Mouse (Mus musculus): Measurements from ENCODE around the gene Mylk2. TPM values are rescaled to one million over a fixed set of nuclear protein-coding genes. Genes with fewer than 3 reads are reported as not detected.

The Mylk2 gene
- 0.05 TPM in 1 of 2 replicates, not detected in the other for polyA plus RNA-seq (2012; rRNA removed)

DNA sequence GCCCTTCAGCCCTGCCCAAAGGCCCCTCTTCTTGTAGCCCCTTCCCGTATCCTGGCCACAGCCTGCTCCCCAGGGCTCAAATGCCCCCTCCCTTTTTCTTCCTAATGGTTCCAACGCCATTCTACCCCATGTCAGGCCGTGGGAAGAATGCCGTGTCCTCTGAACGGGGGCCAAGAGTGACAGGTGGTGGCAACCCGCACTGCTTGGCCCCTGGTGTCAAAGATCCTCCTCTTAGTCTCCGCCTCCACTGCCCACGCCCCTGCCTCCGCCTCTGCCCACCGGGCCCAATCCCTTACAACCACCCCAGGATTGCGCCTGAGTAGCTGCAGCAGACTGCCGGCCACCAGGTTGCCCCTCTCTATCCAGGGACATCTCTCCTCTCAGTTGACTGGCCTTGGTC, at the start of gene Mylk2:
Gene Mylk2 (plus strand): TSS at position 322 of the 400 bp plus-strand sequence.

DNA sequence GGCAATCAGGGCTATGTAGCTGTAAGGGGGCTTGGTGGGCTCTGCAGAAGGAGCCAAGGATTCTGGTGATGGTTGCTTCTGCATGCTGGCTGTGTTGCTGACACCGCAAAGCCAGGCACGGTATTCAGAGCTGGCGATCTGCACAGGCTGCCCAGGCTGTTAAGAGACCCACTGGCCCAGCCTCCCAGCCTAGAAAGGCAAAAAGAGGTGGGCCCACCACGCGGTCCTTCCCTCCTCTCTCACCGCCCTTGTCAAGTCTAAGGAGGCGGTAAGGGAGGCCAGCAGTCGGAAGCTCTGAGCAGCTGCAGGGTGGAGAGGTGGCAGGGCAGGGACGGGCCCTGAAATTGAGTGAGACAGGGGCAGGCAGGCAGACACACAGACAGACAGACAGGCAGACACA, 21.9 kb downstream of the Mylk2 start, which contains the start of gene Foxs1:
Gene Foxs1 (minus strand): TSS at position 161 of the 400 bp plus-strand sequence.

GRCm38 (mm10) chr2:152951065-152951849, 40.1 kb downstream of the Mylk2 start, which contains the start of gene Dusp15:
Gene Dusp15 (minus strand): TSS chr2:152951698.

DNA sequence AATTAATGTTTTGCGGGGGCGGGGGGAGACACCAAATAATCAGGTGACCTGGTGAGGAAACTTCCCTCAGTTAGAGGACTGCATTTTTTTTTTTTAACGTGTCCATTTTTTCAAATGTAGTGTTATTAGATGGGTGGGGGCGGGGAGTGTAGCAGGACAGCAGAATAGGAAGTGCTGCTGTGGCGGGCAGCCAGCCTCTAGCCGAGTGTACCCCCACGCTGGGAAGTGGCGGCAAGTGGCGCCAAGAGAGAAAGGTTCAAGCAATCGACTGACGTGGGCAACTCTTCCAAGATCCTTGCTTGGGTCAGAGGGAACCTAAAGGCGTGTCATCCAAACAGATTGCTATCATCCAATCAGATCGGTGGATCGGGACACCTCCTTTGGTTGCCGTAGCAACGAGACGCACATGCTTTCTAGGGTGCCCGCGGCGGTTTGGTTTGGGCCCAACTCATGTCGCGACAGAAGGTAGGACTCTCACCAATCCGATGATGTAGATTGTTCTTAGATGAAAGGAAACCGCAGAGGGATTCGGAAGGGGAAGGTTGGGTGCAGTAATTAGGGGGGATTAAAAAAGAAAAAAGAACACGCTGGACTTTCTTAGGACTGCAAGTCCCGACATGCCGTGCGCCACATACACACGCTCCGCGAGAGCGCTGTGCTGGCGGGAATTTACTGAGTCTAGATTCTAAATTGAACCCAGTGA, 51.1 kb downstream of the Mylk2 start, which contains the start of gene Ttll9:
Gene Ttll9 (plus strand): TSS at position 395 of the 703 bp plus-strand sequence.

Other genes with a start within 250 kb of the Mylk2 start
- gene H13, start 241.9 kb upstream of the Mylk2 start, polyA plus RNA-seq (2012; rRNA removed): 166 and 184 TPM in 2 replicates
- 2.8 and 3.4 TPM in 2 replicates for gene Mcts2, start 224.3 kb upstream of the Mylk2 start, polyA plus RNA-seq (2012; rRNA removed)
- 963 and 1,196 TPM in 2 replicates for gene Id1, start 175.1 kb upstream of the Mylk2 start, polyA plus RNA-seq (2012; rRNA removed)
- 3.6 and 3.7 TPM in 2 replicates for gene Cox4i2, start 157.2 kb upstream of the Mylk2 start, polyA plus RNA-seq (2012; rRNA removed)
- gene Bcl2l1, start 79.6 kb upstream of the Mylk2 start, polyA plus RNA-seq (2012; rRNA removed): 38.1 and 43.2 TPM in 2 replicates
- gene Tpx2, start 63.4 kb upstream of the Mylk2 start, polyA plus RNA-seq (2012; rRNA removed): 1.2 and 1.6 TPM in 2 replicates
- gene Foxs1, start 21.9 kb downstream of the Mylk2 start, polyA plus RNA-seq (2012; rRNA removed): 2.8 and 4.6 TPM in 2 replicates
- gene Dusp15, start 40.3 kb downstream of the Mylk2 start, polyA plus RNA-seq (2012; rRNA removed): 0.16 and 0.28 TPM in 2 replicates
- gene Ttll9, start 51.1 kb downstream of the Mylk2 start, polyA plus RNA-seq (2012; rRNA removed): not detected in 2 replicates
- gene Pdrg1, start 104.1 kb downstream of the Mylk2 start, polyA plus RNA-seq (2012; rRNA removed): 22.3 and 30.6 TPM in 2 replicates
- 0.40 and 0.46 TPM in 2 replicates for gene Xkr7, start 120.5 kb downstream of the Mylk2 start, polyA plus RNA-seq (2012; rRNA removed)
- 9.0 and 12.1 TPM in 2 replicates for gene Ccm2l, start 154.6 kb downstream of the Mylk2 start, polyA plus RNA-seq (2012; rRNA removed)
- gene Hck, start 197.1 kb downstream of the Mylk2 start, polyA plus RNA-seq (2012; rRNA removed): 9.6 and 13.3 TPM in 2 replicates
- gene Tm9sf4, start 250.0 kb downstream of the Mylk2 start, polyA plus RNA-seq (2012; rRNA removed): 83.1 and 89.5 TPM in 2 replicates